Mouse (Mus musculus) lung, adult 2 months (tissue): ENCODE results near the gene Scamp4.

ENCODE experiments used
- CTCF ChIP-seq: fragments of 200-500 bp; IDR thresholded peaks from 2 replicates; pipeline ENCODE4 v1.5.1; 2011; ENCODE audit warnings: mild to moderate bottlenecking, low read length, control low read depth; ENCODE audit not compliant: insufficient read depth
- POLR2A ChIP-seq: fragments of 200-500 bp; IDR thresholded peaks from 2 replicates; pipeline ENCODE4 v1.6.1; 2011; ENCODE audit warnings: low read depth, mild to moderate bottlenecking, control low read depth, low read length, borderline replicate concordance; ENCODE audit errors: extremely low read depth

DNA sequence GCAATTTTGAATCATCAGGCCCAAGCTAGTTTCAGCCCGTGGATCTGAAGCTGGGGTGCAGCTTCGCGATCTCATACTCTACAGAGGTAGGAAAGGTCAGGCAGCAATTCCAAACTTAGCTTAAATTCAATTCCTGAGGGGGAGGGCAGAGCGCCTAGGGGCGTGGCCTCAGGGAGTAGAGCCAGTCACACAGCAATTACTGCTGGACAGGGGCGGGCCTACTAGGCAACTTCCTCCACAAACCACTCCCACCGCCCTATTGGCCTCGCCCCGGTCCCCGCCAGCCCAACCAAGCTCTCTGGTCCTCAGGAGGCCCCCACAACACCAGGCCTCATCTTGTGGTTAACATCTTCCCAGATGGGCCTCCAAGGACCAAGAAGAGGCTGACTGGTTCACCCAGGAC, 33.0 kb upstream of the Scamp4 start:
- TF ChIP-seq CTCF = no peak
- no peak for TF ChIP-seq POLR2A
